Mouse (Mus musculus) erythroblast, adult 5-6 weeks (primary cell): ENCODE results near the gene Senp5. TPM values are rescaled to one million over a fixed set of nuclear protein-coding genes. Genes with fewer than 3 reads are reported as not detected.
"Not testable (repeated sequence)": the region's sequence is repeated elsewhere in the genome, so short reads cannot be mapped to it uniquely, and the experiment has no call there.

ENCODE experiments used
- ATAC-seq: replicated peaks from 2 replicates; pipeline ENCODE4 v1.8.0; 2016; ENCODE audit warnings: moderate number of reproducible peaks, mild to moderate bottlenecking, moderate TSS enrichment, inconsistent platforms; ENCODE audit not compliant: poor library complexity, low FRiP score, severe bottlenecking
- total RNA-seq, 2 experiments: library from RNA; stranded (forward) in 1 of 2; stranded (reverse) in 1 of 2; fragments of 150-400 nt in 1 of 2; fragments of 200-764, 138-1000 nt in 1 of 2; gene quantifications; 2 replicates each; pipeline versions ENCODE4 v1.2.3 to v1.2.4; 2015 to 2017; ENCODE audit warnings: low replicate concordance in 2 of 2

Gene Senp5
- total RNA-seq (2015; ENCODE audit: low replicate concordance) (2.3 and 4.4 TPM in 2 replicates), total RNA-seq (2017; ENCODE audit: low replicate concordance) (2.8 and 4.6 TPM in 2 replicates)

- peak; percentile 100 for ATAC-seq
Observed at GRCm38 (mm10) chr16:32002509-32003477, at the start of gene Senp5. Gene Senp5, minus strand, starts transcription at chr16:32003287.

GRCm38 (mm10) chr16:32042367-32042766 lies 39.3 kb upstream of the Senp5 start:
- no peak for ATAC-seq

- no peak for ATAC-seq
Observed at GRCm38 (mm10) chr16:32019678-32020077, 16.6 kb upstream of the Senp5 start.

GRCm38 (mm10) chr16:32010330-32010729 lies 7.2 kb upstream of the Senp5 start:
- ATAC-seq, result no peak

GRCm38 (mm10) chr16:32009913-32010312 lies 6.8 kb upstream of the Senp5 start:
- ATAC-seq, result no peak

GRCm38 (mm10) chr16:32008529-32009293 lies 5.6 kb upstream of the Senp5 start:
- ATAC-seq, result no peak

GRCm38 (mm10) chr16:32004731-32005130 lies 1.6 kb upstream of the Senp5 start:
- no peak for ATAC-seq

GRCm38 (mm10) chr16:31996371-31996770 lies 6.7 kb downstream of the Senp5 start:
- no peak for ATAC-seq

GRCm38 (mm10) chr16:31993946-31994345 lies 9.1 kb downstream of the Senp5 start:
- no peak for ATAC-seq

- ATAC-seq, result no peak
Observed at GRCm38 (mm10) chr16:31993195-31993594, 9.9 kb downstream of the Senp5 start.

GRCm38 (mm10) chr16:31992039-31992438 lies 11.0 kb downstream of the Senp5 start:
- no peak for ATAC-seq

GRCm38 (mm10) chr16:31980946-31981345 lies 22.1 kb downstream of the Senp5 start:
- no peak for ATAC-seq

- no peak for ATAC-seq
Observed at GRCm38 (mm10) chr16:31979501-31979900, 23.6 kb downstream of the Senp5 start.

GRCm38 (mm10) chr16:31975258-31975657 lies 27.8 kb downstream of the Senp5 start:
- ATAC-seq, result no peak

- no peak for ATAC-seq
Observed at GRCm38 (mm10) chr16:31963224-31963623, 39.9 kb downstream of the Senp5 start.

GRCm38 (mm10) chr16:31948345-31948774 lies 54.7 kb downstream of the Senp5 start, which contains the start of the genes 0610012G03Rik and Ncbp2:
Gene 0610012G03Rik, minus strand, starts transcription at chr16:31948494.
Gene Ncbp2, plus strand, starts transcription at chr16:31948513.
- ATAC-seq, result peak; percentile 95

- peak; percentile 16 for ATAC-seq
Observed at GRCm38 (mm10) chr16:31947901-31948316, 55.2 kb downstream of the Senp5 start.

- no peak for ATAC-seq
Observed at GRCm38 (mm10) chr16:31947333-31947732, 55.8 kb downstream of the Senp5 start.

- ATAC-seq, result not testable (repeated sequence)
Observed at GRCm38 (mm10) chr16:31945986-31946385, 57.1 kb downstream of the Senp5 start.

GRCm38 (mm10) chr16:31945372-31945771 lies 57.7 kb downstream of the Senp5 start:
- ATAC-seq, result no peak
